Mouse (Mus musculus) left cerebral cortex, postnatal 25 days (tissue): ENCODE results near the gene Vps51. TPM values are rescaled to one million over a fixed set of nuclear protein-coding genes. Genes with fewer than 3 reads are reported as not detected.

Experiments used
- DNase-seq, 2 experiments: peaks; one replicate each; pipeline ENCODE4 v3.0.0; 2022; ENCODE audit warnings: low spot score in 2 of 2, mixed read lengths in 1 of 2
- intact Hi-C: fragments of 180-260 bp; cut with DNase I; formaldehyde crosslinking; loops from one replicate; pipeline ENCODE4 v1.15.1; 2025
- total RNA-seq, 2 experiments: library from RNA; stranded (reverse); gene quantifications; 2 replicates each; pipeline ENCODE4 v1.2.3; 2021

The Vps51 gene
- total RNA-seq, 2 experiments from 2014 or later, result 71.9 to 77.6 TPM

DNA sequence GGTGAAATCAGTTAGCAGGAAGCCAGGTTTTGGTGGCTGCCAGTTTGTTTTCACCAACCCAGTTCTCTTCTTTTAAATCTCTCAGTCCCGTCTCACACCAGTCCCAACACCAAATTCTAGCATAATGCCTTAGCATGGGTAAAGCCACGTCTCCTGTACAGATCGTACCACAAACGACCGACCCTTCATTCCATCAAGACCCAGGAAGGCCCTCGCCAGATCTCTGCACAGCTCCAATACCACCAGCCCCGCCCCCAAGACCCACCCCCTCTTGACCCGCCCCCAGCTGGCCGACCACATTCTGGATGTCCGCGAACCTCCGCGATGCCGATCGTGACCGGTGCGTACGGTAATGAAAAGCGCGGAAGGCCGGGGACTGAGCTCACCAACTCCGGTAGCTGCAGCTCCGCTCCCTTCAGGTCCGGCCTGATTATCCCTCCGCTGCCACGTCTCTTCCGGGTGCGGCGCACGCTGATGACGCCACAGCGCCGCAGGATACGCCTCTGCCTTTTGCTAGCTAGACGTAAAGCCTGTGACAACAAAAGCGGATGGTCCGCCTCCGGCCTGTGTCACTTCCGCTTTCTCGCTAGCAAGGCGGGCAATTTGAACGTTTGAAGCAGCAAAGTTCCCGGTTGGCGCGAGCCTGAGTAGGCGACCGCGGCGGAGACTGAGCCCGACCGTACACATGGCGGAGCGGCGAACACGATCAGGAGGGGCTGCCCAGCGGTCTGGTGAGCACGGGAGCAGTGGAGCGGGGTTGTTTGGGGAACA is 7.6 kb upstream of the Vps51 start, which contains the start of the genes Zfpl1 and Cdca5:
Gene Zfpl1, minus strand, starts transcription at position 479 of the 771 bp plus-strand sequence.
Gene Cdca5, plus strand, starts transcription at position 506 of the 771 bp plus-strand sequence.
- DNase-seq, result peak; percentile 97 to 98
- intact Hi-C loops, result loop anchor here (1.0 to 2.0 kb wide), 2 partner anchors 28 to 34 kb away; partner anchors contain the start of genes Fau, Mrpl49 and Sac3d1

DNA sequence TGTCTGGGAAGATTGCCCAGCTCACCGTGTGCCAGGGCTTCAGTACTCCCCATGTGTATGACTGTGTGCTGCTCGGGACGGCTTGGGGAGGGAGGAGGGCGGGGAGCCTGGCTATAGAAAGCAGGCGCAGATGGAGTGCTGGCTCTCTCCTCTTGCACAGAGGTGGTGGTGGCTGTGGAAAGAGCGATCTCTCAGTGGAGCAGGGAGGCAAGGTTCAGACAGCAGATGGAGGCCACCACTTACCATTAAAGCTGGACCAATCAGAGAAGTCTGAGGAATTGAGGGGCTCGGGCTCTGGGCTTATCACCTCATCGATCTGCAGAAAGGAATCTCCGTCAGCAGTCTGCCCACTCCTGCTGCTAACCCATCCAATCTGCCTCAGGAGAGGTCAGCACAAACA is 5.1 kb upstream of the Vps51 start, which contains the start of gene Gm28374:
Gene Gm28374, minus strand, starts transcription at position 101 of the 400 bp plus-strand sequence.
- intact Hi-C loops, result no loop called here
- DNase-seq, result no peak

DNA sequence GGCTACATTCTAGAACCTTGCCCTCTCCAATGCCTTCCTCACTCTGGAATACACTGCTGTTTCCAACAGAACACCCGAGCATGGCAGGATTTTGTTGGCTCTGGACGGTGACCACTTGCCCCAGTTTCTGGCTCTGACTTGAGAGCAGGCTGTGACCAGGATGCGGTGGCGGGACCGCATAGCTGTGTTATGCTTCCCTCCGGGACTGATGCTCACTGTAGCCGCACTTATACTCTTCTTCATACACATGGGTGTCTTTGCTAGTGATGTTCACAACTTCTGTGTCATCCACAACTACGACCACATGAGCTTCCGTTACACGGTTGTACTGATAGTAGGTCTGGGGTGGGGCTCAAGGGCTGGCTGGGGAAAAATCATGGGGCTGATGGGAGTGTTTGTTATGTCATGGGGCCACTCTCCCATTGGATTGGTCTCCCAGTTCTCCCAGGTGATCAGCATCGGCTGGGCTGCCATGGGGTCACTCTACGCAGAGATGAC is 3.0 kb upstream of the Vps51 start, which contains the start of gene Tmem262:
Gene Tmem262, plus strand, starts transcription at position 51 of the 498 bp plus-strand sequence.
- DNase-seq, result no peak
- intact Hi-C loops, result no loop called here

DNA sequence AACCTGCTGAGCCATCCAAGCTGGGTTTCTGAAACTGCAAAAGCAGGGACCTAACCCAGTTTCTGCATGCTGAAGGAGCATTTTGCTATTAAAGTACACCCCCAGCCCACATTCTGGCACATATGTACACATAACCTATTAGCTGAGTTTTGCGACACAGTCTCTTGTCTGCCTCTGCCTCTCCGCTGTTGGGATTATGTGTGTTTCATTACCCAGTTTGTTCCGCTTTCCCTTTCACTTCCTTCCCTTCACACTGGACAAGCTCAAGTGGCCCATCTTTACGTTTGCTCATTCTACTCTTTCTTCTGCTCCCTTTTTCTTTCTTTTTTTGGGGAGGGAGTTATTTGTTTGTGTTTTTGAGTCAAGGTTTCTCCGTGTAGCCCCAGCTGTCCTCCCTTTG is 3.1 kb downstream of the Vps51 start:
- intact Hi-C loops, result no loop called here
- no peak for DNase-seq

DNA sequence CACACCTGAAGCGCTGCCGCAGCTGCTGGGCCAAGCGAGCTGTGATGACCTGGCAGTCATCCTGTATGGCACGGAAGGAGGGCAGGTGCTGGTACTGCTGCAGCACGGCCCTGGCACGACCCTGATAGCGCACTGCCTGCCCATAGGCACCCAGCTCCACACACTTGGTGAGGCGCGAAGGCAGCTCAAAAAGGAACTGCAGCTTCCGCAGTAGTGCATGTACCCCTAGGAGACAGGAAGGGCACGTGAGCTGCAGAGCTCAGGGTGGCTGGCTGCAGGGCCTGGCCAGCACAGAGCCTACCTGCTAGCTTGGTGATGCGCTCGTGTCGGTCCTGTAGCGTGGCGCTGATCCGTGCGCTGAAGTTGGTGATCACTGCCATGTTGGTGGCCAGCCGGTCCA is 5.8 kb downstream of the Vps51 start:
- intact Hi-C loops, result no loop called here
- DNase-seq, result no peak

DNA sequence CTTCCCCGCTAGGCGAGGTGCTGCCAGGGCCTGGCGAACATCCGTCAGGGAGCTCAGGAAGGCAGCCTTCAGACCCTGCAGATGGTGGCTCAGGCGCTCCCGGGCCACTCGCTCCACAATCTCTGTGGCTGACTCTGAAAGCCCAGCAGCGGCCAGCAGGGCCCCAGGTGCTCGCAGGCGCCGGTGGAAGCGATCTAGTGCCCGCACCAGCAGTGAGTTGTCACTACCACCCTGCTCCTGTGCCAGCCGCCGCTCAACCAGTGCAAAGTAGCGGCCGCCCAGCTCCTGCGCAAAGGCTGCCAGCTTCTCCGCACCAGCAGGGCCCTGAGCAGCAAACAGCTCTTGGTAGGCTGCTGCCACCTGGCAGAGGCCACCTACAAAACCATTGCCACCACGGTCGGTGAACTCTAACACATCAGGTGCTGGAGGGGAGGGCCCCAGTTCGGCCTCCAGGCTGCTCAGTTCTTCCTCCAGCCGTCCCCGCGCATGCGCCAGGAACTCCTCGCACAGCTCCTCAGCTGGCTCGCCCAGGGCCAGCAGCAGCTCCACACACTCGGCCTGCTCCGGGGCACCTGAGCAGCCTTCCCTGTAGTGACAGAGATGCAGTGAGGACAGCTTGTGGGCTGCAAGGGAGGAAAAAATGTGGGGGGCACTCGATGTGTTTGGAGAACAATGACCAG is 6.3 kb downstream of the Vps51 start:
- no peak for DNase-seq
- intact Hi-C loops, result no loop called here

DNA sequence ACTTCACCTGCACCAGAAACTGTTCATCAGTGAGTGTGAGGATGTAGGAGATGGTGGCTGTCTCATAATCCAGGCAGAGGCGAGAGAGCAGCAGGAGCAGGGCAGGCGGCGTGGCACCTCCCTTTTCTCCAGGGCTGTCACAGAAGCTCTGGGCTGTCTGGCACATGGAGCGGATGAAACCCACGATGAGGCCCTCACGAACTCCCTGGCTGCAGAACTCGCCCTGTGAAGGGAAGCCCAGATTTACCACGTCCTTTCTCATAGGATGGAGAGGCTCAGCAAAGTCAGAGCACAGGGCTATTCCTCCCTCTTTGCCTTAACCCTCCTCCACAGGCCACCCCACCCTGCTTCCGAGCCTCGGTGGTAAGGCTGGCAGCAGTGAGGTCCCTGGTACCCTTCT is 7.2 kb downstream of the Vps51 start:
- DNase-seq, result no peak
- intact Hi-C loops, result loop anchor here (5.0 kb wide), 1 partner anchor 47 kb away; the partner anchor contains the start of gene Sac3d1

DNA sequence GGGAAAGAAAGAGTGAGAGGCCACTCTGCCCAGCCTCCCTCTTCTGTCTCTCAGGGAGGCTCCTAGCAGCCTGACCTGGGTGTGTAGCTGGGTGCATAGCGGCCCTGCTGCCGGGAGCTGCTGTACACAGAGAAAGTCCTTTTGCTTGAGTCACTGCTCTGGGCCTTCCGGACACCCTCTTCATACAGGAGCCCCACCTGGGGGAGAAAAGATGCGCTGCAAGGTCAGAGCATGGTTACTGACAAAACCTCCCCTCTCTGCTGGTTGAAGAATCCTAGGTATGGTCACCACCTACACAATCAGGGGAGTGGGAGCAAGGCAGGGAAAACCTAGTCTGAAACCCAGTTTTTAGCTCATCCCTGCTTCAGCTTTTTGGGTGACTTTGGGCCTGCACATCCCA is 8.1 kb downstream of the Vps51 start:
- intact Hi-C loops, result loop anchor here (5.0 kb wide), 1 partner anchor 48 kb away; the partner anchor contains the start of gene Sac3d1
- DNase-seq, result no peak

DNA sequence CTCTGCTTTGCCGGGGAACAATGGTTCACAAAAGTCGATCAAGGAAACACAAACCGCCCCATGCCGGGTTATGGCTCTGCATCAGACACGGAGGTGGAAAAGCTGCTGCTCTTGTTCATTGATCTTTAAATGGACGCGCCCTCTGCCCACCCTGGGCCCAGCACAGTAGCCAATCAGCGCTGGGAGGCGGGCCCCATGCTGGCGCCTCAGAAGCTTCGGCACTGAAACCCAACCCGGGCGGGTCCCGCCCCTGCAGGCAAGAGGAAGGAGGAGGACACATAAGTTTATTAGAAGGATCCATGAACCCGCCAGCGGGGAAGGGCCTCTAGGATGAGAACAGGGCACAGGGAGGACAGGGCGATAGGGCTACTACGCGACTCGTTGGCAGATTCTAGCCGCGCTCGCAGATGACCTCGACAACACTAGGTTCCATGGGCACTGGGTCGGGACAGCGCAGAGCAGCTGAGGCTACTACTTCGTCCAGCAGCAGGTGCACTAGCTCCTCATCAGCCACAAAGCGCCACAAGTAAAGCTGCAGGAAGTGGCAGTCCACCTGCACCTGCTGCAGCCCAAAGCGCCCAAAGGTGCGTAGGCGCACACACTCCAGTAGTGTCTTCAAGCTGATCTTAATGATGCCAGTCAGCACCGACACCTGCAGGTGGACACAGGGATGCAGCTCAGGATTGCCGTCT is 9.2 kb downstream of the Vps51 start, which contains the start of gene Tm7sf2:
Gene Tm7sf2, minus strand, starts transcription at position 650 of the 692 bp plus-strand sequence.
- peak; percentile 82 to 91 for DNase-seq
- intact Hi-C loops, result loop anchor here (5.0 kb wide), 1 partner anchor 49 kb away; the partner anchor contains the start of gene Sac3d1

DNA sequence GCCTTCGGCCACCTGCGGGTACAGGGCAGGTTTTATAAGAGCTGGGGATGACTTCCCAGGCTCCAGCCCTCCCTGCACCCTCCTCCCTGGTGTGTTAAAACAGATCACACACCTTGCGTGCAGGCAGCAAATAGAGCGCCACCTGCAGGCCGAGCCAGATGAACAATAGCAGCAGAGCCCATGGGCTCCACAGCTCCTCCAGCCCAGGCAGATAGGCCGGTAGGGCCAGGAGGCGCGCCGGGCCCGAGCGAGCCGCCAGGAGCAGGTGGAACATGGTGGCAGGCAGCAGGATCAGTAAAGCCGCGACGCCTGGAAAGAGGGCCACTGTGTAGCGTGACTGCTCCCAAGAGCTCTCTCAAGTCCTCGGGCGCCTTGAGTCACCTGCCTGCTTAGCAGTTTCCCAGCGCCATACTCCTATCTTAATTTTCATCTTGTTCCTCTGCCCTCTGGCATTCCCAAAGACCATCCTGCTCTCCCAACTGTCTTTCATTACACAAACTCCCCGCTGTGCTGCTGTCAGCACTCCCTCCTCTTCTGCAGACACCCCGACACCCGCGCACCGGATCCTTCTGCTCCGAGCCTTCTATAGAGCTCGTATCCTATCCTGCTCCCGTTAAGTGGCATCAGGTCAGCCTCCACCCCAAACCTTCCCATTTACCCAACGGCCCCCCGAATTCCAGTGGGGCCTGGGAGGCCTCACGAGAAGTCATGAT is 9.9 kb downstream of the Vps51 start:
- intact Hi-C loops, result loop anchor here (5.0 kb wide), 1 partner anchor 50 kb away; the partner anchor contains the start of gene Sac3d1

DNA sequence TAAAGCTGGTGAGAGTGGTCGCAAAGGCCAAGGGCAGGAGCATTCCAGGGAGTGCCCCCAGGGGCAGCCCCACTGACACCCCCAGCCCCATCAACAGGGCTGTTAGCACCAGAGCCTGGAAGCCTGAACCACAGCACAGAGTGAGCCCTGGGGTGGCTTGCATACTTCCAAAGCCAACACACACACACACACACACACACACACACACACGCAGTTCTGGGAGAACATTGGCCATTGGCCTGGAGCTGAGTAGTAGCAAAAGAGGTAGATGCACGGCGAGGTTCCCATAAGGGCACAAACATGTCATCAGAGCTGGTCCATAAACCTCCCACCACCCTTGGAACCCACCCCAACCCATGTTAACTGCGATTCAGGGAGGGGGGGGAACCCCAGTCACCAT is 10.5 kb downstream of the Vps51 start:
- intact Hi-C loops, result loop anchor here (5.0 kb wide), 1 partner anchor 51 kb away; the partner anchor contains the start of gene Sac3d1

More for the DNA sequence above, 9.9 kb downstream of the Vps51 start:
- DNase-seq, result peak; percentile 83 to 87

DNA sequence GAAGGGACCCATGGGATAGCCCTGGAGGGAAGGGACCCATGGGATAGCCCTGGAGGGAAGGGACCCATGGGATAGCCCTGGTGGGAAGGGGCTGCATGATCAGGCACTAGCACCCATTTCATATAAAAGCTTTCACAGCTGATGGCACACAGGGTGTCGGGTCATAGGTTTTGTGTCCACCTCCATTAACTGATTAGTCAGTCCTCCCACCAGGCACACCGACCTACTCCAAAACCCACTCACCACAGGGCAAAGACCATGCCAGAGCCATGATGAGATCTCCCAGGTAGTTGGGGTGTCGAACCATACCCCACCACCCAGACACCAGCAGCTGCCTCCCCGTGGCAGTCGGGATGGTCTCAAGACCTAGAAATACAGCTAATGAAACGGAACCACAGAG is 13.9 kb downstream of the Vps51 start:
- intact Hi-C loops, result loop anchor here (5.0 kb wide), 1 partner anchor 274 kb away; no protein-coding TSS in a partner anchor
- no peak for DNase-seq

More for the DNA sequence above, 10.5 kb downstream of the Vps51 start:
- DNase-seq, result no peak

DNA sequence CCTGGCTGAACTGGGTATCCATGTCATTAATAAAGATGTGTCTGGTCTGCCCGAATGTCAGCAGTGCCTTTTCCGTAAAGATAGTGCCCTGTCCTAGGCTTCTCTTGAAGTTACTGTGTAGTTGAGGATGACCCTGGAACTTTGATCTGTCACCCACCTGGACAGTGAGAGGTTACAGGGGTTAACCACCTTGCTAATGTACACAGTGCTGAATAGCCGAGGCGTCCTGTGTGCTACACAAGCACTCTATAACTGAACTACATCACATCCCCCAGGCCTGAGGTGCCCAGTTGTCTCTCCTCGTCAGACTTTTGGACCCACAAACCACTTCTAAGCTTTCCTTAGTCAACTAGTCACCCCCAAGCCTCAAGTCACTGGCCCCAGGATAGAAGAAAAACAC is 14.6 kb downstream of the Vps51 start:
- intact Hi-C loops, result loop anchor here (5.0 kb wide), 1 partner anchor 275 kb away; no protein-coding TSS in a partner anchor

DNA sequence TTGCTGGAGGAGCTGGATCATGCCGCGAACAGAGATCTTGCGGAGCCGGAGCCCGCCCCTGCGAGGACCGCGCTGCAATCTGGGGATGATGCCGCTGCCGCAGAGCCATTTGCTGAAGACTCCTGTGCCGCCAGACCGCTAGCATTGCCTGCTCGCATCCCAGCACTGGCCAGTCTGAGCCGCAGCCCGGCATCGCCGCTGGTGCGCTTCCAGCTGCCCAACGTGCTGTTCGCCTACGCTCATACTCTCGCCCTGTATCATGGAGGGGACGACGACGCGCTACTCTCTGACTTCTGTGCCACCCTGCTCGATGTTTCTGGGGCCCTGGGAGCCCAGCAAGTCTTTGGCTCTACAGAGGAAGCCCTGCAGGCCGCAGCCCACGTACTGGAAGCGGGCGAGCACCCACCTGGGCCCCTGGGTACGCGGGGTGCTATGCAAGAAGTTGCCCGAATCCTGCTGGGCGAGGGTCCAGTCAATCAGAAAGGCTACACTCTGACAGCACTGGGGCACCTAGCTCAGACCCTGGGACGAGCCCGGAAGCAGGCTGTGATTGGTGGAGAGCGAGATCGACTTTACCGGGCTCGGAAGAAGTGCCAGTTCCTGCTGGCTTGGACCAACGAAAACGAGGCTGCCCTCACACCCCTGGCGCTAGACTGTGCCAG is 15.3 kb downstream of the Vps51 start:
- intact Hi-C loops, result loop anchor here (5.0 kb wide), 1 partner anchor 276 kb away; no protein-coding TSS in a partner anchor
- DNase-seq, result peak; percentile 44 to 53

More for the DNA sequence above, 14.6 kb downstream of the Vps51 start:
- no peak for DNase-seq

DNA sequence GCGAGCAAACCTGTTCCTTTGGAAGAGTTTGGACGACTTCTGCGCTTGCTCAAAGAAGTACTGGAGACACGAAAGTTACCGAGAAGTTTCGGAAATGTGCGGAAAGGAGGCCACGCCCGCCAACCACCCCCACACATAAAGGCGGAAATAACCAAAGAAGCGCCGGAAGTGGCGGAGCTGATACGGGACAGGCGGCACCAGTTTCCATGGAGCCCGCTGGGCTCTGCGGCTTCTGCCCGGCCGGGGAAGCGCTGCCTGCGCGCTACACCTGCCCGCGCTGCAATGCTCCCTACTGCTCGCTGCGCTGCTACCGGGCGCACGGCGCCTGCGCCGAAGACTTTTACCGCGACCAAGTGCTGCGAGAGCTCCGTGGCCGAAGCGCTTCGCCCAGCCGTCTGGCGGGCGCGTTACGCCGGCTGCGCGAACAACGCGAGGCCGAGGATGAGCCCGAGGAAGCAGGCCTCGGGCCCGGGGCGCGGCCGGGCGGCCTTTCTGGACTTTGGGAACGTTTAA is 16.0 kb downstream of the Vps51 start, which contains the start of gene Znhit2:
Gene Znhit2, plus strand, starts transcription at position 172 of the 513 bp plus-strand sequence.
- peak; percentile 95 to 98 for DNase-seq
- intact Hi-C loops, result loop anchor here (5.0 kb wide), 1 partner anchor 276 kb away; no protein-coding TSS in a partner anchor

DNA sequence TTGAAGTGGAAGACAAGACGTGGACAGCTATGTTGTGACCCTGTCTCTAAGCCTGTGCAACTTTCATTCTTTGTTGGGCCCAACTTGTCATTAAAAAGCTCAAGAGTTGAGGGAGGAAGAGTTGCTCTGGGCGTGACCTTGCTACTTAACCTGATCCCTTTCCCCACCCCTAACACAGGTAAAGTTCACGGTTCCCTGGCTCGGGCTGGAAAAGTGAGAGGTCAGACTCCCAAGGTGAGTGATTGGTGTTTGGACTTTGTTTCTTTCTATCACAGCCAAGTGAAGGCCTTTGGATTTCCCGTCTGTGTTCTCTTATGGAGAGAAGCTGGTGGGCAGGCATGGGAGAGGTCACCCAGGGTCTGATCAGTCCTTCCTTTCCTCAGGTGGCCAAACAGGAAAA is 18.1 kb downstream of the Vps51 start:
- no peak for DNase-seq
- intact Hi-C loops, result no loop called here

DNA sequence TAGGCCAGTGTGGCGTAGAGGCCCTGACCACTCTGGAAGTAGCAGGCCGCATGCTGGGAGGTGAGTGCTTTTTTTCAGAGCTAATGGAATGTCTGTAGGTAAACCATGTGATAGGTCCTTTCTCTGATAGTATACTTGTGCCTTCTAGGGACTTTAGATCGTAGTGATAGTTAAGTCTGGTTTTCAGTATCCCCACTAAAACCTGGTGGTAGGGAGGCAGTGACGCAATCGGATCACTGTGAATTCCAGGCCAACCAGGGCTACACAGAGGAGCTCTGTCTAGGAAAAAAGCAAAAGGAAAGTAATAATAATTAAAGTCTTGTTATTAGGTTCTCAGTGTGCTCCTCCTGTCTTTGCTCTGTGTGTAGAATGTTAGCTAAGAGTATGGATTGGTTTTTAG is 18.5 kb downstream of the Vps51 start:
- intact Hi-C loops, result no loop called here

More for the DNA sequence above, 18.5 kb downstream of the Vps51 start:
- no peak for DNase-seq
